ENCODE assay signal across 21 mouse cellular contexts in genomic region chr3:121758373-121758772, GRCm38 (mm10). TPM values are rescaled to one million over a fixed set of nuclear protein-coding genes. Genes with fewer than 3 reads are reported as not detected.
A peak's percentile ranks its signal among the peaks of the same experiment; 100 is the strongest.
DNase-seq lines count a peak whose midpoint lies in the region; ATAC-seq lines count a peak whose summit lies in the region.
"Had no signal": no experiment of that assay in that cellular context is flagged by ENCODE, and none has a peak within 500 bp of the region (broad histone marks: within the 10 kb centered on the region; RNA-seq: fewer than 3 reads in every experiment).

No protein-coding gene starts in this region.

- no peaks in the 10 kb centered on the region for H3K36me3 ChIP-seq in embryonic facial prominence, embryonic 12.5 days
- H3K36me3 ChIP-seq in embryonic facial prominence, embryonic 10.5 days (replicated peaks) = peaks cover 16% of the 10 kb centered on the region
- H3K36me3 ChIP-seq in liver, embryonic 16.5 days (ENCODE audit: control insufficient read depth, insufficient read depth) = no peaks in the 10 kb centered on the region; the same call in 1 of the 2 replicates
- peaks cover 2% of the 10 kb centered on the region; the same call in 1 of the 2 replicates for H3K36me3 ChIP-seq in liver, embryonic 11.5 days (ENCODE audit: control insufficient read depth, insufficient read depth, low read length)
- no peaks in the 10 kb centered on the region; the same call in 1 of the 2 replicates for H3K36me3 ChIP-seq in intestine, embryonic 15.5 days
- H3K36me3 ChIP-seq in stomach, embryonic 16.5 days (ENCODE audit: control insufficient read depth, insufficient read depth, low read length) = peaks cover 13% of the 10 kb centered on the region
- no peaks in the 10 kb centered on the region; the same call in 1 of the 2 replicates for H3K36me3 ChIP-seq in forebrain, embryonic 11.5 days (ENCODE audit: control insufficient read depth, insufficient read depth, low read length)
- H3K36me3 ChIP-seq in hindbrain, embryonic 10.5 days = peaks cover 26% of the 10 kb centered on the region

- H3K27me3 ChIP-seq in embryonic facial prominence, embryonic 12.5 days = no peaks in the 10 kb centered on the region
- no peaks in the 10 kb centered on the region for H3K27me3 ChIP-seq in embryonic facial prominence, embryonic 10.5 days (replicated peaks; ENCODE audit: low read depth, poor library complexity, severe bottlenecking)
- no peaks in the 10 kb centered on the region for H3K27me3 ChIP-seq in liver, embryonic 16.5 days (ENCODE audit: control insufficient read depth, insufficient read depth, low read depth, low read length)
- H3K27me3 ChIP-seq in liver, embryonic 11.5 days (replicated peaks; ENCODE audit: control insufficient read depth, insufficient read depth, low read length) = no peaks in the 10 kb centered on the region
- H3K27me3 ChIP-seq in intestine, embryonic 15.5 days (replicated peaks) = no peaks in the 10 kb centered on the region
- no peaks in the 10 kb centered on the region for H3K27me3 ChIP-seq in stomach, embryonic 16.5 days (ENCODE audit: control insufficient read depth, insufficient read depth, low read length)
- H3K27me3 ChIP-seq in forebrain, embryonic 11.5 days (ENCODE audit: control insufficient read depth, insufficient read depth, low read length) = no peaks in the 10 kb centered on the region
- H3K27me3 ChIP-seq in hindbrain, embryonic 10.5 days (ENCODE audit: insufficient read depth, poor library complexity, severe bottlenecking) = no peaks in the 10 kb centered on the region
- H3K27me3 ChIP-seq: embryonic facial prominence, embryonic 13.5 days; heart, embryonic 12.5 days; hindbrain, embryonic 13.5 days; Patski had no signal

- no peak overlapping the region for H3K4me2 ChIP-seq in embryonic facial prominence, embryonic 12.5 days (replicated peaks)
- H3K4me2 ChIP-seq in liver, embryonic 16.5 days (ENCODE audit: low read depth, low read length) = no peak overlapping the region
- no peak overlapping the region for H3K4me2 ChIP-seq in liver, embryonic 11.5 days
- no peak overlapping the region for H3K4me2 ChIP-seq in intestine, embryonic 15.5 days (replicated peaks)
- no peak overlapping the region for H3K4me2 ChIP-seq in stomach, embryonic 16.5 days (ENCODE audit: low read depth, low read length)
- no peak overlapping the region for H3K4me2 ChIP-seq in forebrain, embryonic 11.5 days (ENCODE audit: low read depth, low read length, severe bottlenecking)
- H3K4me2 ChIP-seq: embryonic facial prominence, embryonic 13.5 days; heart, embryonic 12.5 days; hindbrain, embryonic 13.5 days had no signal

- H3K9ac ChIP-seq in embryonic facial prominence, embryonic 12.5 days = no peak overlapping the region
- H3K9ac ChIP-seq in liver, embryonic 16.5 days (ENCODE audit: low read depth, low read length) = no peak overlapping the region
- no peak overlapping the region for H3K9ac ChIP-seq in liver, embryonic 11.5 days (ENCODE audit: low read depth, low read length)
- no peak overlapping the region for H3K9ac ChIP-seq in intestine, embryonic 15.5 days
- H3K9ac ChIP-seq in stomach, embryonic 16.5 days (ENCODE audit: low read length) = 0 out of 2 replicates have a peak overlapping the region, but pooled peaks have one; percentile 33
- no peak overlapping the region for H3K9ac ChIP-seq in forebrain, embryonic 11.5 days (ENCODE audit: low read length)
- H3K9ac ChIP-seq: embryonic facial prominence, embryonic 13.5 days; heart, embryonic 12.5 days; hindbrain, embryonic 13.5 days had no signal

- peak overlapping the region; percentile 41; the same call in 1 of the 2 replicates for H3K27ac ChIP-seq in embryonic facial prominence, embryonic 12.5 days
- H3K27ac ChIP-seq in embryonic facial prominence, embryonic 10.5 days (replicated peaks) = no peak overlapping the region
- H3K27ac ChIP-seq in liver, embryonic 16.5 days (ENCODE audit: low read length) = peak overlapping the region; percentile 9; the same call in 1 of the 2 replicates
- no peak overlapping the region for H3K27ac ChIP-seq in liver, embryonic 11.5 days (ENCODE audit: low read depth, low read length)
- no peak overlapping the region for H3K27ac ChIP-seq in intestine, embryonic 15.5 days
- H3K27ac ChIP-seq in stomach, embryonic 16.5 days (ENCODE audit: low read length) = peak overlapping the region; percentile 85
- H3K27ac ChIP-seq in forebrain, embryonic 11.5 days (ENCODE audit: low read depth, low read length) = no peak overlapping the region
- H3K27ac ChIP-seq in hindbrain, embryonic 10.5 days = no peak overlapping the region
- H3K27ac ChIP-seq: embryonic facial prominence, embryonic 13.5 days; gastrocnemius, adult 2 months; hindbrain, embryonic 13.5 days had no signal

- 53% methylated on average over 7 of the region's 7 CpGs for WGBS in embryonic facial prominence, embryonic 12.5 days
- WGBS in embryonic facial prominence, embryonic 10.5 days = 68% methylated on average over 7 of the region's 7 CpGs
- WGBS in liver, embryonic 16.5 days (ENCODE audit: insufficient replicate concordance) = 49% methylated on average over 7 of the region's 7 CpGs
- WGBS in liver, embryonic 11.5 days = 50% methylated on average over 7 of the region's 7 CpGs
- 32% methylated on average over 7 of the region's 7 CpGs for WGBS in intestine, embryonic 15.5 days
- WGBS in stomach, embryonic 16.5 days = 25% methylated on average over 7 of the region's 7 CpGs
- 83% methylated on average over 7 of the region's 7 CpGs for WGBS in forebrain, embryonic 11.5 days
- 80% methylated on average over 7 of the region's 7 CpGs for WGBS in hindbrain, embryonic 10.5 days

- no peak for ATAC-seq in embryonic facial prominence, embryonic 12.5 days (ENCODE audit: insufficient number of reproducible peaks, insufficient read depth, low FRiP score, low TSS enrichment)
- ATAC-seq in liver, embryonic 16.5 days (ENCODE audit: low read depth) = peak; percentile 51; the same call in 1 of the 2 replicates
- ATAC-seq in liver, embryonic 11.5 days (replicated peaks; ENCODE audit: low FRiP score) = no peak
- peak; percentile 41 for ATAC-seq in intestine, embryonic 15.5 days
- ATAC-seq in stomach, embryonic 16.5 days (ENCODE audit: insufficient read depth, low FRiP score) = peak; percentile 82
- ATAC-seq in forebrain, embryonic 11.5 days (replicated peaks; ENCODE audit: low FRiP score) = no peak
- ATAC-seq: activated CD4-positive, CD25-positive, alpha-beta regulatory T cell, adult 4 months; forebrain, embryonic 14.5 days; Patski had no signal

- peaks cover 6% of the 10 kb centered on the region for H3K4me1 ChIP-seq in embryonic facial prominence, embryonic 12.5 days
- H3K4me1 ChIP-seq in embryonic facial prominence, embryonic 10.5 days = peaks cover 7% of the 10 kb centered on the region
- no peaks in the 10 kb centered on the region for H3K4me1 ChIP-seq in liver, embryonic 16.5 days (ENCODE audit: control insufficient read depth, low read depth, low read length)
- no peaks in the 10 kb centered on the region for H3K4me1 ChIP-seq in liver, embryonic 11.5 days (replicated peaks; ENCODE audit: control insufficient read depth, insufficient read depth, low read length)
- H3K4me1 ChIP-seq in intestine, embryonic 15.5 days (replicated peaks) = no peaks in the 10 kb centered on the region
- 0 out of 2 replicates have a peak, but pooled peaks cover 8% of the 10 kb centered on the region for H3K4me1 ChIP-seq in stomach, embryonic 16.5 days (ENCODE audit: control insufficient read depth, insufficient read depth, low read length)
- peaks cover 3% of the 10 kb centered on the region; the same call in 1 of the 2 replicates for H3K4me1 ChIP-seq in forebrain, embryonic 11.5 days (replicated peaks; ENCODE audit: control insufficient read depth, insufficient read depth, low read length)
- H3K4me1 ChIP-seq in hindbrain, embryonic 10.5 days (replicated peaks) = peaks cover 9% of the 10 kb centered on the region

- no peak for DNase-seq in embryonic facial prominence, embryonic 10.5 days (ENCODE audit: low spot score)
- DNase-seq in liver, embryonic 11.5 days (ENCODE audit: low spot score) = no peak
- DNase-seq in forebrain, embryonic 11.5 days (ENCODE audit: low spot score) = no peak
- DNase-seq in hindbrain, embryonic 10.5 days (ENCODE audit: low spot score) = no peak
- DNase-seq: adrenal gland, postnatal 25 days; cerebellum, adult 2 months; cerebellum, postnatal 14 days; embryo, embryonic 11 days; gastrocnemius, adult 2 months; gastrocnemius, postnatal 25 days; heart, postnatal 4 days had no signal

- H3K4me3 ChIP-seq in embryonic facial prominence, embryonic 12.5 days = no peak overlapping the region
- no peak overlapping the region for H3K4me3 ChIP-seq in embryonic facial prominence, embryonic 10.5 days
- H3K4me3 ChIP-seq in liver, embryonic 16.5 days (ENCODE audit: low read depth, low read length) = no peak overlapping the region
- H3K4me3 ChIP-seq in liver, embryonic 11.5 days (ENCODE audit: low read depth, low read length) = no peak overlapping the region
- H3K4me3 ChIP-seq in intestine, embryonic 15.5 days (replicated peaks) = no peak overlapping the region
- no peak overlapping the region for H3K4me3 ChIP-seq in stomach, embryonic 16.5 days (replicated peaks; ENCODE audit: low read length)
- no peak overlapping the region for H3K4me3 ChIP-seq in forebrain, embryonic 11.5 days (ENCODE audit: low read depth, low read length)
- H3K4me3 ChIP-seq in hindbrain, embryonic 10.5 days = no peak overlapping the region
- H3K4me3 ChIP-seq: embryonic facial prominence, embryonic 13.5 days; gastrocnemius, adult 2 months; heart, embryonic 12.5 days; hindbrain, embryonic 13.5 days had no signal

- H3K9me3 ChIP-seq in embryonic facial prominence, embryonic 12.5 days = no peaks in the 10 kb centered on the region
- no peaks in the 10 kb centered on the region for H3K9me3 ChIP-seq in embryonic facial prominence, embryonic 10.5 days
- no peaks in the 10 kb centered on the region for H3K9me3 ChIP-seq in liver, embryonic 16.5 days (replicated peaks; ENCODE audit: control insufficient read depth, low read length)
- H3K9me3 ChIP-seq in liver, embryonic 11.5 days (ENCODE audit: control insufficient read depth, low read length) = no peaks in the 10 kb centered on the region
- no peaks in the 10 kb centered on the region for H3K9me3 ChIP-seq in intestine, embryonic 15.5 days
- H3K9me3 ChIP-seq in stomach, embryonic 16.5 days (replicated peaks; ENCODE audit: control insufficient read depth, low read length) = no peaks in the 10 kb centered on the region
- no peaks in the 10 kb centered on the region for H3K9me3 ChIP-seq in forebrain, embryonic 11.5 days (ENCODE audit: control insufficient read depth, low read length)
- H3K9me3 ChIP-seq in hindbrain, embryonic 10.5 days = no peaks in the 10 kb centered on the region
- H3K9me3 ChIP-seq: embryonic facial prominence, embryonic 13.5 days; heart, embryonic 12.5 days; hindbrain, embryonic 13.5 days had no signal

RNA-seq across cellular contexts. Expression of gene F3, which starts 35.0 kb away (rescaled TPM):
- polyA plus RNA-seq in embryonic facial prominence, embryonic 12.5 days (2016; fragmentation: Nextera tagmentation; extraction: Ambion mirVana) = 15.2 and 15.3 TPM in 2 replicates
- polyA plus RNA-seq in embryonic facial prominence, embryonic 10.5 days (2016; fragmentation: Nextera tagmentation; extraction: Ambion mirVana) = 12.1 and 12.8 TPM in 2 replicates
- polyA plus RNA-seq in liver, embryonic 16.5 days (2015; fragmentation: Nextera tagmentation; extraction: Ambion mirVana) = 0.90 and 0.94 TPM in 2 replicates
- polyA plus RNA-seq in liver, embryonic 11.5 days (2014; fragmentation: Nextera tagmentation; extraction: Ambion mirVana) = 1.7 and 2.3 TPM in 2 replicates
- 23.3 and 27.5 TPM in 2 replicates for polyA plus RNA-seq in intestine, embryonic 15.5 days (2015; fragmentation: Nextera tagmentation; extraction: Ambion mirVana)
- polyA plus RNA-seq in stomach, embryonic 16.5 days (2015; fragmentation: Nextera tagmentation; extraction: Ambion mirVana) = 39.0 and 56.7 TPM in 2 replicates
- 8.0 and 9.2 TPM in 2 replicates for polyA plus RNA-seq in forebrain, embryonic 11.5 days (2014; fragmentation: Nextera tagmentation; extraction: Ambion mirVana)
- polyA plus RNA-seq in hindbrain, embryonic 10.5 days (2016; fragmentation: Nextera tagmentation; extraction: Ambion mirVana) = 8.8 and 14.1 TPM in 2 replicates
- polyA plus RNA-seq: activated CD4-positive, CD25-positive, alpha-beta regulatory T cell, adult 4 months had no signal

RNA-seq across cellular contexts. Expression of gene Abcd3, which starts 56.7 kb away (rescaled TPM):
- polyA plus RNA-seq in embryonic facial prominence, embryonic 12.5 days (2016; fragmentation: Nextera tagmentation; extraction: Ambion mirVana) = 64.2 and 65.5 TPM in 2 replicates
- polyA plus RNA-seq in embryonic facial prominence, embryonic 10.5 days (2016; fragmentation: Nextera tagmentation; extraction: Ambion mirVana) = 40.1 and 44.0 TPM in 2 replicates
- 28.4 and 29.5 TPM in 2 replicates for polyA plus RNA-seq in liver, embryonic 16.5 days (2015; fragmentation: Nextera tagmentation; extraction: Ambion mirVana)
- 41.5 and 49.1 TPM in 2 replicates for polyA plus RNA-seq in liver, embryonic 11.5 days (2014; fragmentation: Nextera tagmentation; extraction: Ambion mirVana)
- 59.4 and 61.7 TPM in 2 replicates for polyA plus RNA-seq in intestine, embryonic 15.5 days (2015; fragmentation: Nextera tagmentation; extraction: Ambion mirVana)
- polyA plus RNA-seq in stomach, embryonic 16.5 days (2015; fragmentation: Nextera tagmentation; extraction: Ambion mirVana) = 90.5 and 95.6 TPM in 2 replicates
- polyA plus RNA-seq in forebrain, embryonic 11.5 days (2014; fragmentation: Nextera tagmentation; extraction: Ambion mirVana) = 58.1 and 59.0 TPM in 2 replicates
- 39.1 and 39.9 TPM in 2 replicates for polyA plus RNA-seq in hindbrain, embryonic 10.5 days (2016; fragmentation: Nextera tagmentation; extraction: Ambion mirVana)

Comparison
In these comparisons a context has a peak if more than half of its experiments do, and no peak if none do; other contexts are left out.
1. ATAC-seq: peak in liver, embryonic 16.5 days (single experiment), intestine, embryonic 15.5 days (single experiment) and stomach, embryonic 16.5 days (single experiment); none in embryonic facial prominence, embryonic 12.5 days (single experiment), liver, embryonic 11.5 days (single experiment) and forebrain, embryonic 11.5 days (single experiment).
2. H3K27ac ChIP-seq: peak in embryonic facial prominence, embryonic 12.5 days (single experiment), liver, embryonic 16.5 days (single experiment) and stomach, embryonic 16.5 days (single experiment); none in embryonic facial prominence, embryonic 10.5 days (single experiment), liver, embryonic 11.5 days (single experiment), intestine, embryonic 15.5 days (single experiment), forebrain, embryonic 11.5 days (single experiment) and hindbrain, embryonic 10.5 days (single experiment).